Comparison of ENCODE assay signal across 15 mouse cellular contexts in genomic region chr8:108579808-108580207, GRCm38 (mm10).
"Had no signal": no experiment of that assay in that cellular context is flagged by ENCODE, and none has a peak within 500 bp of the region (broad histone marks: within the 10 kb centered on the region; RNA-seq: fewer than 3 reads in every experiment).

No protein-coding gene starts in this region.

- H3K4me3 ChIP-seq: liver, embryonic 15.5 days; midbrain, embryonic 10.5 days; neural tube, embryonic 12.5 days had no signal

- H3K36me3 ChIP-seq: liver, embryonic 15.5 days; midbrain, embryonic 10.5 days; neural tube, embryonic 12.5 days had no signal

- H3K9ac ChIP-seq: liver, embryonic 15.5 days; neural tube, embryonic 12.5 days had no signal

- H3K27me3 ChIP-seq: liver, embryonic 15.5 days; neural tube, embryonic 12.5 days had no signal

- H3K27ac ChIP-seq: kidney, postnatal 0 days; liver, embryonic 15.5 days; midbrain, embryonic 10.5 days; neural tube, embryonic 12.5 days; stomach, postnatal 0 days had no signal

- H3K9me3 ChIP-seq: liver, embryonic 15.5 days; midbrain, embryonic 10.5 days; neural tube, embryonic 12.5 days had no signal

- H3K4me2 ChIP-seq: liver, embryonic 11.5 days; liver, embryonic 15.5 days; neural tube, embryonic 12.5 days had no signal

- DNase-seq: kidney, adult 9 months; kidney, postnatal 36 days; layer of hippocampus, adult 9-11 months; layer of hippocampus, postnatal 36 days; lung, adult 2 months; lung, postnatal 10 days; lung, postnatal 4 days; midbrain, embryonic 14.5 days; thymus, postnatal 4 days had no signal
